Mouse (Mus musculus) E14TG2a.4 (cell line): ENCODE data around the gene Arhgef6.

Experiments
- CTCF ChIP-seq: conservative IDR thresholded peaks from 2 replicates; pipeline ENCODE4 v1.5.1; 2014; ENCODE audit warnings: low read length
- NANOG ChIP-seq: IDR thresholded peaks from 2 replicates; pipeline ENCODE4 v1.6.1; 2014; ENCODE audit warnings: borderline replicate concordance, low read length, mixed read lengths
- POU5F1 ChIP-seq: IDR thresholded peaks from 2 replicates; pipeline ENCODE4 v1.6.1; 2014; ENCODE audit warnings: low read length, borderline replicate concordance

DNA sequence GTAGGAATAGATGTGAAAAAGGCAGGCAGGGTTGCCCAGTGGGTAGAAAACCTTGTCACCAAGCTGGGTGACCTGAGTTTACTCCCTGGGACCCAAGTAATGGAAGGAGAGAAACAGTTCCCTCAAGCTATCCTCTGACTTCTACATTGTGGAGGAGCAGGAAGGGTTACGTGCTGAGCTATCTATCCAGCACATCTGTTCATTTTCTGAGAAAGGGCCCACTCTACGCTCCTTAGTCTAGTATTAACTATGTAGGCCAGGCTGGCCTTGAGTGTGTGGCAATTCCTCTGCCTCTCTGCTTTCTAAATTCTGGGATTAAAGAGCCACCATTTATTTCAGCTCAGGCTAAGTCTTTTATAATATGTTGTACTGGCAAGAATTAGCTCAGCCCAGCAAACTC, 35.0 kb upstream of the Arhgef6 start:
- no peak for TF ChIP-seq CTCF
- no peak for TF ChIP-seq POU5F1
- TF ChIP-seq NANOG = no peak
